Mouse (Mus musculus) frontal cortex, adult (tissue): Measurements from ENCODE around the gene Fuca1.
A peak's percentile ranks its signal among the peaks of the same experiment; 100 is the strongest.
"Not testable (repeated sequence)": the region's sequence is repeated elsewhere in the genome, so short reads cannot be mapped to it uniquely, and the experiment has no call there.

Source experiments
- ATAC-seq: cut with Nextera tagmentation; 2 replicates; pipeline ENCODE4 v1.9.2; 2017; ENCODE audit warnings: mild to moderate bottlenecking, moderate library complexity, mixed read lengths; ENCODE audit not compliant: low TSS enrichment

The Fuca1 gene

DNA sequence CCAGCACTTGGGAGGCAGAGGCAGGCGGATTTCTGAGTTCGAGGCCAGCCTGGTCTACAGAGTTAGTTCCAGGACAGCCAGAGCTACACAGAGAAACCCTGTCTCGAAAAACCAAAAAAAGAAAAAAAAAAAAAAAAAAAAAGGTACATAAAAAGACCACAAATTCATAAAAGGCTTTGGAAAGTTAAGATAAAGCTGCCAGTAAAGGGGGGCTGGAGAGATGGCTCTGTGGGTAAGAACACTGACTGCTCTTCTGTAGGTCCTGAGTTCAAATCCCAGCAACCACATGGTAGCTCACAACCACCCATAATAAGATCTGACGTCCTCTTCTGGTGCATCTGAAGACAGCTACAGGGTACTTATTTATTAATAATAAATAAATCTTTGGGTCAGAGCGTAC lies 59.7 kb downstream of the Fuca1 start:
- ATAC-seq, result not testable (repeated sequence)

DNA sequence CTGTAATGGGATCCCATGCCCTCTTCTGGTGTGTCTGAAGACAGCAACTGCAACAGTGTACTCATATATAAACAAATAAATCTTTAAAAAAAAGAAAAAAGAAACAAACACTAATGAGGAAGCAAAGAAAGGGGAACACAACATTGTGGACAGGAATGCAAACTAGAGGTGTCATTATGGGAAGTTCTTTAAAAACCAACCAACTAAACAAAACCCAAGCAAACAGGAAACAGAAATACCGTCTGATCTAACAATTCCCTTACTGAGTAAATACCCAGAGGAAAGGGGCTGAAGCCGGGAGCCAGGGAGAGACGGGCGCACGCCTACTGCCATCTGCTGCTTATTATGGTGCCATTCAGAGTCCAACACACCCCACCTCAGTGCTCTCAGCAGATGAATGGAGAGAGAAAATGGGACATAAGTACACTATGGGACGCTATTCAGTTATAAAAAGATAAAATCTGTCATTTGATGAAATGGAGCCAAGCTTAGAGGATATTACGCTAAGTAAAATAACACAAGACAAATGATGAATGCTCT lies 61.1 kb downstream of the Fuca1 start:
- ATAC-seq, result peak; percentile 96

DNA sequence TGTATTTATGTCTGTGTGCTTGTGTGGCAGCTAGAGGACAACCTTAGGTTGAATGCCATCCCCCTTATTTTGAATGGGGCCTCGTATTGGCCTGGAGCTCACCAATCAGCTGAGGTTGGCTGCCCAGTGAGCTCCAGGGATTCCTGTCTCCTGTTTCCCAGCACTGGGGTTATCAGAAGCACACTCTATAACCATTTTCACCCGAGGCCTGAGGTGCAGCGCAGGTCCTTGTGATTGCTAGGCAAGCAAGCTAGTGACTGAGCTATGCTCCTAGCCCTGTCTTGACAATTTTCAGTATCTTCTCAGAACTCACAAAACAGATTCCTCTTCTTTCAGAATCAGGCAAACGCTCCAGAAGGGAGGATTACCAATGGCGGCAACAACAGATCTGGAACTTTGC lies 64.0 kb downstream of the Fuca1 start:
- no peak for ATAC-seq

DNA sequence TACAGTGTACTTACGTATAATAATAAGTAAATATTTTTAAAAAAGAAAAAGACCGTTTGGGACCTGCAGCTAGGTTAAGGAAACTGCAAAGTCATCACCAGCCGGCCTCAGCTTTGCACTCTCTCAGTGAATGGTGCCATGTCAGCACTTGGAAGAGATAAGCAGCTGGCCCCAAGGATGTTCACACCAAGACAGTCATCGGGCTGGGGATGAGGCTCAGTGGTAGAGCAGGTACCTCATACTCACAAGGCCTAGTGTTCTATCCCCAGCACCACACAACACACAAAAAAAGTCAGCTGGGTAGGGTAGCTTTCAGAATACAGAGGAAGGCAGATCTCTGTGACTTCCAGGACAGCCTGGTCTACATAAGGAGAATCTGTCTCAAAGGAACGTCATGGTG lies 64.7 kb downstream of the Fuca1 start:
- no peak for ATAC-seq

DNA sequence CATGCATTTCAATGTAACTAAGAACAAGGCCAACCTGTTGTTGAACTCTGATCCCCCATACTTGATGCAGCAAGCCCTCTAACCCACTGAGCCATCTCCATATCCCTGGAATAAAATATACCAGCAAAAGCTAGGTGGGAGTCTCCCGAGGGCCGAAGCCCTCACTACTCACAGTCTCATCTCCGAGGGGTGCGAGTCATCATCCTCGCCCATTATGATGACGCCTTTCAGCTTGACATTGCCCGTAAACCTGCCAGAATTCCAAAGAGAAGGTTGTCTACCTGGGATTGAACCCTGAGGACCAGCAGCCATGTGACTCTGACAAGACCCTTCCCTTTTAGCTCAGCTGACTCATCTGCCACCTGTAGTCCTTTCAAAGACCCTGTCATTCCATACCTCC lies 65.2 kb downstream of the Fuca1 start:
- ATAC-seq, result no peak

DNA sequence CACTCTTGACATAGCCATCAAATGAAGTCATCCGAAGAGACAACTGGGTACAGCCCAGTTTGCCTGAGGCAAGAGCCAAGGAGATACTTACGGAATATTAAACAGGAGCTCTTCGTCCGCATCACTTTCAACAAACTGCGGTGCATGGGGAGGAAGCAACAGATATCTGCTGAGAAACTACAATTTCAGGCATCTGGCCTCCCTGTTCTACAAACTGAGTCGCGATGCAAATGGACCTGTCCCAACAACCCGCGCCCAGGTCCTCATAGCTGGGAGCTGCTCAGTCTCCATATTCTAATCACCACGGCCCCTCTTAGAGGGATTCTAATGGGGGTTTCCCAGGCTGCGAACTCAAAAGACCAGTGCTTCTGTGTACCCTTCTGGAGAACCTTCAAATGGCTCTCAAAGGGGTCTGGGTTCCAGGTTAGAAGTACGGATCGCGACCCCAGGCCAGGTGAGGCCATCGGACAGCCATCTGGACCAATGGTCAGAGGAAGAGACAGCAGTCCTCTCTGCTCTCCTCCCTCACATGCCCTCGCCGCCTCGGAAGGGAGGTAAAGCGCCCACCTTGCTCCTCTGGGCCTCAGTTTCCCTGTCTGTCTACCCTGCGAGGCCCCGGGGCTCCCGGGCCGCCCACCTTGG lies 65.9 kb downstream of the Fuca1 start:
- ATAC-seq, result no peak

DNA sequence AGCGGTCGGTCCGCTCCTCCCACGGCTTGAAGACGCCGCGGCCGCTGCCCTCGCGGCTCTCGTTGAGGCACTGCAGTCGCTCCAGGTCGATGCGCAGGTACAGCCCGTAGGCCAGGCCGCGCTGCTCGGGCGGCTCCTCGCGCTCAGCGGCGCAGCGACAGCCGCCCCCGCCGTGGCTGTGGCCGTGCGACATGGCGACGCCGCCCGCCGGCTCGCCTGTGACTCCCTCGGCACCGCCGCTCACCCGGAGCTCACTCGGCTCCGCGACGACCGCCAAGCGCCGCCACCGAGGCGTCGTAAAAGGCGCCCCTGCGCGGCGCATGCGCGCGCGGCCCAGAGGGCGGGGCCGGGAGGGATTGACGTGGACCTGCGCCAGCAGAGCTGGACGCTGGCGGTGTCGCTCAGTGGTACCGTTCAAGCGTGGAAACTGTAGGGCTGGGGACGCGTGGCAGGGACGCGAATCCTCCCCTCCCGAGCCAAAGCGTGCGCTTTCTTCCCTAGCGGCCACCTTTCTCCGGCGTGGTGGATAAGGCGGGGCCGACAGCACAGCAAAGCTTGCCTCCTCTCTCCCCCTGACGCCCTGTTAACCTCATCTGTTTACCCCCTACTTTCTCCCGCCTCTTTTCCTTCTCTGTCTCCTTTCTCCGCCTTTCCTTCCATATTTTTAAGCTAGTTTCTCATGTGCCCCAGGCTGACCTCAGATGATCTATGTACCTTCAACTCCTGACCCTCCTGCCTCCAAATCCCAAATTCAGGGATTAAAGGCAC lies 66.6 kb downstream of the Fuca1 start, which contains the start of gene Pithd1:
TSS of gene Pithd1 (minus strand) at position 322 of the 768 bp plus-strand sequence.
- peak; percentile 85 for ATAC-seq

DNA sequence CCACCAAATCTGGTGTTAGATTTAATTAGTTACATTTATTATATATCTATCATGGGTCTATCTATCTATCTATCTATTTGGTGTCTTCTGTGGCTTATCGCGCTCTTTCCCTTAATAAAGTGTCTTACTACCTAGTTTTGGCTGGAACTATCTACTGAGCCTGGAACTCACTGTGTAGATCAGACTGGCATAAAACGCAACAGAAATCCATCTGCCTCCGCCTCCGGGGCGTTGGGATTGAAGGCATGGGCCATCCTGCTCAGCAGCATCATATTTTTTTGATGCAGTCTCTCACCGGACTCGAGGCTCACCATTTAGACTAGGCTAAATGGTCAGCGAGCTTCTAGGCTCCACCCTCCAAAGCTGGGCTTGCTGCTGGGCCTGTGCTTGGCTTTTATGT lies 67.2 kb downstream of the Fuca1 start:
- ATAC-seq, result no peak
